Mouse (Mus musculus) heart, embryonic 11.5 days (tissue): Measurements from ENCODE around the gene Dock1. TPM values are rescaled to one million over a fixed set of nuclear protein-coding genes. Genes with fewer than 3 reads are reported as not detected.

Source experiments
- ATAC-seq: fragments of 200-750 bp; cut with Nextera tagmentation; replicated peaks from 2 replicates; pipeline ENCODE4 v1.8.0; 2017; ENCODE audit warnings: moderate library complexity; ENCODE audit not compliant: insufficient number of reproducible peaks, low FRiP score, low TSS enrichment
- H3K27ac ChIP-seq: fragments of 300-500 bp; sonication (generic); 2 replicates; pipeline ENCODE4 v1.5.1; 2014; ENCODE audit warnings: mild to moderate bottlenecking, low read depth, low read length
- H3K27me3 ChIP-seq: fragments of 300-500 bp; sonication (generic); 2 replicates; pipeline ENCODE4 v1.6.1; 2014; ENCODE audit warnings: mild to moderate bottlenecking, low read length, mixed read lengths; ENCODE audit not compliant: control insufficient read depth, insufficient read depth
- H3K36me3 ChIP-seq: fragments of 300-500 bp; sonication (generic); 2 replicates; pipeline ENCODE4 v1.6.1; 2014; ENCODE audit warnings: mild to moderate bottlenecking, low read length, moderate library complexity, mixed read lengths; ENCODE audit not compliant: control insufficient read depth, insufficient read depth
- H3K4me1 ChIP-seq: fragments of 300-500 bp; sonication (generic); 2 replicates; pipeline ENCODE4 v1.6.1; 2014; ENCODE audit warnings: low read length; ENCODE audit not compliant: control insufficient read depth, insufficient read depth
- H3K4me2 ChIP-seq: fragments of 300-500 bp; sonication (generic); 2 replicates; pipeline ENCODE4 v1.6.1; 2014; ENCODE audit warnings: mild to moderate bottlenecking, moderate library complexity
- H3K4me3 ChIP-seq: fragments of 300-500 bp; sonication (generic); 2 replicates; pipeline ENCODE4 v1.5.1; 2014; ENCODE audit warnings: low read depth, low read length
- H3K9ac ChIP-seq: fragments of 300-500 bp; sonication (generic); 2 replicates; pipeline ENCODE4 v1.6.1; 2014; ENCODE audit warnings: mild to moderate bottlenecking, low read depth, low read length, moderate library complexity
- H3K9me3 ChIP-seq: fragments of 300-500 bp; sonication (generic); replicated peaks from 2 replicates; pipeline ENCODE4 v1.6.1; 2016; ENCODE audit warnings: low read length; ENCODE audit not compliant: control insufficient read depth
- WGBS: fragments of 180-500 bp; shearing (Covaris S2); extraction: QIAGEN DNeasy Blood & Tissue Kit; methylation state at CpG from one replicate; pipeline ENCODE4 v1.1.7; 2014; ENCODE audit not compliant: insufficient replicate concordance; 5-methylcytosine and 5-hydroxymethylcytosine counted together
- polyA plus RNA-seq: library from polyadenylated mRNA; unstranded; fragments of >200 nt; fragmentation: Nextera tagmentation; extraction: Ambion mirVana; gene quantifications from 2 replicates; pipeline ENCODE4 v1.2.1, GENCODE M21; 2014

The Dock1 gene
- polyA plus RNA-seq, 1 experiment from 2014 or later: 26.0 TPM

- Histone ChIP-seq H3K4me2 (no peak overlapping the region), H3K4me3 (no peak overlapping the region), H3K27ac (no peak overlapping the region), H3K9ac (no peak overlapping the region), H3K36me3 (no peaks in the 10 kb centered on the region), H3K9me3 (no peaks in the 10 kb centered on the region), H3K4me1 (no peaks in the 10 kb centered on the region), H3K27me3 (no peaks in the 10 kb centered on the region)
- 59% methylated on average over 7 of the region's 7 CpGs for WGBS
- no peak for ATAC-seq
These were observed 335.6 kb downstream of the Dock1 start for GRCm38 (mm10) chr7:135005964-135006560.

DNA sequence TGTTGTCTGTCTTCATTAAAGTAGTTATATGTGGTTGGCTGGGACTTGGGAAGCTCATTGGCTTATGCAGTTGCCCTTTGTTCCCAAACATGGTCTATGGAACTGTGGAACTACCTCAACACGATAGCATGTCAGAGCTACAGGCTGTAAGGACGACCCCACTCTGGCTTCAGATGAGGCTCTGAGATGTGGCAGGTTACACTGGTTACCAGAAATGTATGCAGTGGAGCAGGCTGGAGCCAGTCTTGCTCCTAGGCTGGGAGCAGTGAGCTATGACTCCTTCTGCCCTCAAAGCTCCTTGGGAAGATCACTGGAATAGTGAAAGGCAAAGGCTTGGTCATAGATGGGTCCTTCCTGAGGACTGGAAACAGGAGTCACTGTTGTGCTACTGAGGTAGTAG lies 337.6 kb downstream of the Dock1 start:
- ATAC-seq: no peak
- Histone ChIP-seq H3K4me3 (no peak overlapping the region), H3K9me3 (no peaks in the 10 kb centered on the region), H3K9ac (no peak overlapping the region), H3K36me3 (no peaks in the 10 kb centered on the region), H3K27me3 (no peaks in the 10 kb centered on the region), H3K27ac (no peak overlapping the region), H3K4me1 (no peaks in the 10 kb centered on the region), H3K4me2 (no peak overlapping the region)
- 86% methylated on average over 2 of the region's 2 CpGs for WGBS

DNA sequence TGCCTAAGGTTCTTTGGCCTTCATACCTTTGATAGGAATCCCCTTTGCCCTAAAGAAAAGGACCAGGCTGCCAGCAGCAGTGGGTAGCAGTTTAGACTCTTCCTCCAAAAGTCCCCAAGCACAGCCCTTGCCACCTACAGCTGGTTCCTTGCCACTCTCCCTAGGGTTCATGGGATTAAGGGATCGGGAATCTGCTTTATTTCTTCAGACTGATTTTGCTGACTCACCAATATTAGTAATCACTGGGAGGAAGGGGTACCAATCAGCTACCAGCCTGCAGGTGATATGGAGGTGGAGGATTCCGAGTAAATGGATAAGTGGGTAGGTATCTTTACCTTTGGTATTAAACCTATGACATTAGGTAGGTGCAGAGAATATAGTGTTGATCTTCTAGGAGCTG lies 340.5 kb downstream of the Dock1 start:
- no peak for ATAC-seq
- 86% methylated on average over 2 of the region's 2 CpGs for WGBS

DNA sequence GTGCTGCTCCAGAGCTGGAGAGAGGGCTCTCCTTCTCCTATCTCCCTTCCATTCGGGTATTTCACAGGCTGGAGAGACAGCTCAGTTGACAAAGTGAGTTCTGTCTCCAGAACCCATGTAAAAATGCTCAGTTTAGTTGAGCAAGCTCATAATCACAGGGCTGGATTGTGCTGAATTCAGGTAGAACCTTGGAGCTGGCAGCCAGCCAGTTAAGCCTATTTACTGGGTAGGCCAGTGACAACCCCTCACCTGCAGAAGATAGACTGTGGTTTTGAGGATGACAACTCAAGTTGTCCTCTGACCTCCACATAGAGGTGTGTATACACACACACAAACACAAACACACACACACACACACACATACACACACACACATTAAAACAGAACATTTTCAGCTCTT lies 347.1 kb downstream of the Dock1 start:
- no peak overlapping the region for H3K9ac ChIP-seq
- H3K9me3 ChIP-seq: no peaks in the 10 kb centered on the region
- H3K4me3 ChIP-seq: no peak overlapping the region
- no peak overlapping the region for H3K27ac ChIP-seq
- WGBS: 48% methylated on average over 1 of the region's 1 CpGs
- no peak for ATAC-seq
- H3K4me2 ChIP-seq: no peak overlapping the region
- H3K36me3 ChIP-seq: no peaks in the 10 kb centered on the region
- H3K4me1 ChIP-seq: peaks cover 7% of the 10 kb centered on the region; the same call in 1 of the 2 replicates
- no peaks in the 10 kb centered on the region for H3K27me3 ChIP-seq

More for the DNA sequence above, 340.5 kb downstream of the Dock1 start:
- Histone ChIP-seq H3K4me2 (no peak overlapping the region), H3K27me3 (no peaks in the 10 kb centered on the region), H3K4me3 (no peak overlapping the region), H3K9me3 (no peaks in the 10 kb centered on the region), H3K9ac (no peak overlapping the region), H3K27ac (no peak overlapping the region), H3K4me1 (no peaks in the 10 kb centered on the region), H3K36me3 (no peaks in the 10 kb centered on the region)

GRCm38 (mm10) chr7:135020762-135021161 lies 350.3 kb downstream of the Dock1 start:
- no peak overlapping the region for H3K27ac ChIP-seq

GRCm38 (mm10) chr7:135021544-135022100 lies 351.2 kb downstream of the Dock1 start:
- Histone ChIP-seq H3K27me3 (no peaks in the 10 kb centered on the region), H3K4me3 (no peak overlapping the region), H3K4me1 (peaks cover 7% of the 10 kb centered on the region; the same call in 1 of the 2 replicates), H3K36me3 (no peaks in the 10 kb centered on the region), H3K9ac (no peak overlapping the region), H3K9me3 (no peaks in the 10 kb centered on the region), H3K4me2 (no peak overlapping the region), H3K27ac (no peak overlapping the region)
- ATAC-seq: no peak
- WGBS: 89% methylated on average over 9 of the region's 9 CpGs

More at GRCm38 (mm10) chr7:135020762-135021161, 350.3 kb downstream of the Dock1 start:
- Histone ChIP-seq H3K36me3 (no peaks in the 10 kb centered on the region), H3K4me3 (no peak overlapping the region), H3K4me2 (no peak overlapping the region), H3K27me3 (no peaks in the 10 kb centered on the region), H3K9me3 (no peaks in the 10 kb centered on the region), H3K9ac (no peak overlapping the region), H3K4me1 (peaks cover 7% of the 10 kb centered on the region; the same call in 1 of the 2 replicates)
- ATAC-seq: no peak
- WGBS: 69% methylated on average over 7 of the region's 7 CpGs

DNA sequence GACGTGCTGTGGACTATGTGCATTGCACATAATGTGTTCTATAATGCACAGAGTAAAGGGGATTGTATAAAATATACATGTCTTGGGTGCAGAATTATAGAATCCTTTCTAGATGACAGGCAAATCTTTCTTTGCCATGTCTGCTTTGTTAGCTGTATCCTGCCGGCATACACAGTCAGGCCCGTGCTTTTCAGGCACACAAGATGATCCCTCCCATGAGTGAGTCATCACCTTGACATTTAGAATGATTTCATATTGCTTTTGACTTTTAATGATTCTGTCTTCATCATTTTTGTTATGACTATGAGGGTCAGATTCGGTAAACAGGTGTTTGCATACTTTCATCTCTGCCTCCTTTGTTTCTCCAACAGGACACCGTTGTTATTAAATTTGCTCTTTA lies 354.1 kb downstream of the Dock1 start:
- Histone ChIP-seq H3K36me3 (no peaks in the 10 kb centered on the region), H3K27me3 (peaks cover 4% of the 10 kb centered on the region), H3K4me3 (no peak overlapping the region), H3K9me3 (no peaks in the 10 kb centered on the region), H3K4me1 (peaks cover 7% of the 10 kb centered on the region; the same call in 1 of the 2 replicates), H3K9ac (no peak overlapping the region), H3K27ac (no peak overlapping the region), H3K4me2 (no peak overlapping the region)
- 84% methylated on average over 5 of the region's 5 CpGs for WGBS
- no peak for ATAC-seq

- 93% methylated on average over 2 of the region's 2 CpGs for WGBS
- no peak for ATAC-seq
- Histone ChIP-seq H3K9ac (no peak overlapping the region), H3K4me2 (no peak overlapping the region), H3K27me3 (peaks cover 10% of the 10 kb centered on the region), H3K4me1 (peaks cover 13% of the 10 kb centered on the region), H3K4me3 (no peak overlapping the region), H3K36me3 (no peaks in the 10 kb centered on the region), H3K27ac (no peak overlapping the region), H3K9me3 (no peaks in the 10 kb centered on the region)
These were observed 358.3 kb downstream of the Dock1 start for GRCm38 (mm10) chr7:135028716-135029115.

- H3K4me2 ChIP-seq: no peak overlapping the region
- no peak overlapping the region for H3K9ac ChIP-seq
- H3K27me3 ChIP-seq: peaks cover 10% of the 10 kb centered on the region
- H3K9me3 ChIP-seq: no peaks in the 10 kb centered on the region
- WGBS: 75% methylated on average over 3 of the region's 3 CpGs
- peaks cover 13% of the 10 kb centered on the region for H3K4me1 ChIP-seq
- H3K27ac ChIP-seq: no peak overlapping the region
- H3K4me3 ChIP-seq: no peak overlapping the region
- no peaks in the 10 kb centered on the region for H3K36me3 ChIP-seq
- no peak for ATAC-seq
These were observed 358.7 kb downstream of the Dock1 start for GRCm38 (mm10) chr7:135029136-135029535.
